Mouse (Mus musculus): Measurements from ENCODE around the gene Sae1.

DNA sequence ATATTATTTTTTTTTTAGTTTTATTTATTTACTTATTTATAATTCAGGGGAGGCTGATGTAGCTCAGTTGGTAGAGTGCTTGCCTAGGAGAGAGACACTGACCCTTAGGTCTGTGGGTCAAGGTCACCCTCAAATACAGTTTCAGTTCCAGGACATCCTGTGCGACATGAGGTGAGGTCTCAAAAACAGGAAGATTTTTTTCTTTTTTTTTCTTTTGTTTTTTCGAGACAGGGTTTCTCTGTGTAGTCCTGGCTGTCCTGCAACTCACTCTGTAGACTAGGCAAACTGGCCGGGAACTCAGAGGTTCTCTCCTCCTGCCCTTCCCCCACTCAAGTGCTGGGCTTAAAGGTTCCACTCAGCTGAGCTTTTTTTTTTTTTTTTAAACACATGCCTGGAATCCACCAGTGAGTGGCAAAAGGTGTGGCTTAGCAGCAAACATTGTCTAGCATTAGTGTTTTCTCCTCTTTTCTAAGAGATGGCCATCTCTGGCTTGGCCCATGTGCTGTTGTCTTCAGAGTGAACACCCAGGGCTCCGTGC is 72.3 kb downstream of the Sae1 start:
- no peak for TF ChIP-seq CTCF (IDR thresholded peaks at IDR 0.05; ENCODE audit: low read depth, low read length)
- TF ChIP-seq POLR2A (IDR thresholded peaks at IDR 0.05; ENCODE audit: extremely low read depth, insufficient read depth, low read length) = no peak
